Mouse (Mus musculus) CD4-positive naive resting alpha-beta T cell, adult 76 days (primary cell): ENCODE measurements around the gene Msmb. TPM values are rescaled to one million over a fixed set of nuclear protein-coding genes. Genes with fewer than 3 reads are reported as not detected.

Experiments
- total RNA-seq: library from RNA; stranded (reverse); gene quantifications from one replicate; pipeline ENCODE4 v1.2.4, GENCODE M21; 2023

Msmb gene
- not detected for total RNA-seq

GRCm38 (mm10) chr14:32141723-32142122, at the start of gene Msmb:
Msmb (plus strand) TSS chr14:32142023.

GRCm38 (mm10) chr14:32159690-32160246, 17.9 kb downstream of the Msmb start, which contains the start of gene Ncoa4:
Ncoa4 (plus strand) TSS chr14:32159865.

GRCm38 (mm10) chr14:32201791-32202451, 60.1 kb downstream of the Msmb start, which contains the start of the genes Timm23 and Parg:
Timm23 (minus strand) TSS chr14:32201898.
Parg (plus strand) TSS chr14:32201949.

Other genes starting within 250 kb of the Msmb start
- not detected for gene Galnt15, start 113.0 kb upstream of the Msmb start, total RNA-seq
- gene Oxnad1, start 56.6 kb upstream of the Msmb start, total RNA-seq: 8.9 TPM
- 51.6 TPM for gene Dph3, start 56.3 kb upstream of the Msmb start, total RNA-seq
- 95.6 TPM for gene Ncoa4, start 17.8 kb downstream of the Msmb start, total RNA-seq
- gene Timm23, start 59.9 kb downstream of the Msmb start, total RNA-seq: 106 TPM
- gene Parg, start 59.9 kb downstream of the Msmb start, total RNA-seq: 67.7 TPM
- gene Ogdhl, start 180.0 kb downstream of the Msmb start, total RNA-seq: 0.35 TPM
- gene 1700024G13Rik, start 246.4 kb downstream of the Msmb start, total RNA-seq: not detected